Mouse (Mus musculus): ENCODE data around the gene Triobp. TPM values are rescaled to one million over a fixed set of nuclear protein-coding genes. Genes with fewer than 3 reads are reported as not detected.
A peak's percentile ranks its signal among the peaks of the same experiment; 100 is the strongest.

The Triobp gene
- polyA plus RNA-seq, 1 experiment from 2014 or later: 54.8 TPM

DNA sequence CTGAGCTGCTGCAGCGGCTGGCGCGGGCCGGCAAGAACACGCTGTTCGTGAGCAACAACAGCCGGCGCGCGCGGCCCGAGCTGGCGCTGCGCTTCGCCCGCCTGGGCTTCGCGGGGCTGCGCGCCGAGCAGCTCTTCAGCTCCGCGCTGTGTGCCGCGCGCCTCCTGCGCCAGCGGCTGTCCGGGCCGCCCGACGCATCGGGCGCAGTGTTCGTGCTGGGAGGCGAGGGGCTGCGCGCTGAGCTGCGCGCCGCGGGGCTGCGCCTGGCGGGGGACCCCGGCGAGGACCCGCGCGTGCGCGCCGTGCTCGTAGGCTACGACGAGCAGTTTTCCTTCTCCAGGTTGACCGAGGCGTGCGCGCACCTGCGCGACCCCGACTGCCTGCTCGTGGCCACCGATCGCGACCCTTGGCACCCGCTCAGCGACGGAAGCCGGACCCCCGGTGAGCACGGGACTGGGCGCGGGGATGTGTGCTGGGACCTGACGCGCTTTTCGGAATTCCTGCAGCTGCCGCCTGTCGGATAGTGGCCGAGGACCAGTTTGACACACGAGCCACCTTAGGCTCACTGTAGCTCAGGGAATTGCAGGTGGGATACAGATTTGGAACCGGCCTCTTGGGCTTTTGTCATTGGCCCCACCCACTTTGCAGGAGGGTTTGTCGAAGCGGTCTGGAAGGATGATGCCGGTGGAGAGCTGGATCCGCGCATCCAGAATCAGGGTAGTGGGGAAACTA lies 33.3 kb upstream of the Triobp start:
- peak overlapping the region; percentile 98 for H3K4me2 ChIP-seq
- ATAC-seq (ENCODE audit: insufficient number of reproducible peaks, low FRiP score, low TSS enrichment, low read depth): peak; percentile 56
- H3K9ac ChIP-seq: peak overlapping the region; percentile 80
- peaks cover 37% of the 10 kb centered on the region for H3K4me1 ChIP-seq
- no peaks in the 10 kb centered on the region for H3K9me3 ChIP-seq
- under 1% methylated on average over 78 of the region's 87 CpGs for WGBS
- H3K36me3 ChIP-seq: peaks cover 52% of the 10 kb centered on the region
- H3K27ac ChIP-seq: peak overlapping the region; percentile 93
- H3K27me3 ChIP-seq: no peaks in the 10 kb centered on the region
- peak overlapping the region; percentile 75 for H3K4me3 ChIP-seq

DNA sequence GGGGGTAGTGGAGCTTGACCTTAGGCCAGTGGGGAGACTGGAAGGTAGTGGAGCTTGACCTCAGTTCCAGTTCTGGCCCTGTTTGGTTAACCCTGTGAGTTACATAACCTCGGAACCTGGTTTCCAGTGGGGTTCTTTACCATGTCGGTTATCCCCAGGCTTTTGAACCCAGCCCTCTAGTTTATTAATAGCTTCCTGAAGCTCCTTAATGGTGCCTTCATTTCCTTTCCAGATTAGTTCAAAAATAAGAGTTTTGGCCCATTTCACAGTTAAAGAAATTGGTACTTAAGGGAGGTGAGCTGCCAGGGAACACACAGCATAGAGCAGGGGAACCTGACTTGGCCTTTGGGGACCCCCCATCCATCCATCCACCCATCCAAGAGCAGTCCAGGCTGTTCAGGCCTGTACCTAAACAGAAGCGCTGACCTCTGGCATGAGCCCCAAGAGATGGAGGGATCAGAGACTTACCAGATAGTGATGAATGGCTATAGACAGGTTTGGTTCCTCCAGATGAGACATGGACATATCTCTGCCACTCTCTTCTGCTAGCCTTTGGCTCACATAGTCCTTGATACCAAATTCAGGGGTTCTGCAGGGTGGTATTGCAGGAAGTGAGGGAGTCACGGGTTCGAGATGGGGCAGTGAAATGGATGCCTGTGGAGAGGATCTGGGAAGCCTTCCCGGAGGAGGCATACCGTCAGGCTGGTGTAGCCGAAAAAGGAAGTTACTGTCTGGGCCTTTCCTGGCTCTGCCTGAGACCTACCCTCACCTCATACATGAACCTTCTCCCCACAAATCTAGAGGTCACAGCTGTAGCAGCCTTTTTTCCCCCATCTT lies 32.5 kb upstream of the Triobp start:
- Histone ChIP-seq H3K9ac (peak overlapping the region; percentile 80), H3K9me3 (no peaks in the 10 kb centered on the region), H3K4me3 (peak overlapping the region; percentile 75), H3K27ac (no peak overlapping the region), H3K27me3 (no peaks in the 10 kb centered on the region), H3K4me2 (peak overlapping the region; percentile 98), H3K36me3 (peaks cover 52% of the 10 kb centered on the region), H3K4me1 (peaks cover 37% of the 10 kb centered on the region)
- 46% methylated on average over 8 of the region's 8 CpGs for WGBS
- no peak for ATAC-seq (ENCODE audit: insufficient number of reproducible peaks, low FRiP score, low TSS enrichment, low read depth)

DNA sequence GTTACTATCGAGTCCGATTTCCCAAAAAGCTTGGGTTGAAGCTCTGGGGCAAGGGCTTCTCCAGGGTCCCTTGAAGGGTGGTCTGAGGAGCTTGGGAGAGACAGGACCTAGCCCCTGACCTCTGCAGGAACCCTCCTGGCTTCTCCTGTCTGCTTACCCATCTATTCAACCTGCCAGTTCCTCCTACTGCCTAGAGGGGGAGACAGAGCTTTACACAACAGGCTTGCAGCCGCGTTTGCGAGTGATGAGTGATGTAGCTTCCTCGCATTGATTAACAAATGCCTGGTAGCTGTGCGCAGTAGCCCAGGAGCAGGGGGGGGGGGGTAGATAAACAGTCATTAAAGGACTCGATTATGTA lies 31.9 kb upstream of the Triobp start:
- no peaks in the 10 kb centered on the region for H3K27me3 ChIP-seq
- H3K4me2 ChIP-seq: peak overlapping the region; percentile 98
- H3K27ac ChIP-seq: no peak overlapping the region
- H3K36me3 ChIP-seq: peaks cover 47% of the 10 kb centered on the region
- no peak overlapping the region for H3K9ac ChIP-seq
- H3K9me3 ChIP-seq: no peaks in the 10 kb centered on the region
- peak overlapping the region; percentile 75 for H3K4me3 ChIP-seq
- peaks cover 35% of the 10 kb centered on the region for H3K4me1 ChIP-seq
- 5% methylated on average over 8 of the region's 8 CpGs for WGBS
- no peak for ATAC-seq (ENCODE audit: insufficient number of reproducible peaks, low FRiP score, low TSS enrichment, low read depth)

DNA sequence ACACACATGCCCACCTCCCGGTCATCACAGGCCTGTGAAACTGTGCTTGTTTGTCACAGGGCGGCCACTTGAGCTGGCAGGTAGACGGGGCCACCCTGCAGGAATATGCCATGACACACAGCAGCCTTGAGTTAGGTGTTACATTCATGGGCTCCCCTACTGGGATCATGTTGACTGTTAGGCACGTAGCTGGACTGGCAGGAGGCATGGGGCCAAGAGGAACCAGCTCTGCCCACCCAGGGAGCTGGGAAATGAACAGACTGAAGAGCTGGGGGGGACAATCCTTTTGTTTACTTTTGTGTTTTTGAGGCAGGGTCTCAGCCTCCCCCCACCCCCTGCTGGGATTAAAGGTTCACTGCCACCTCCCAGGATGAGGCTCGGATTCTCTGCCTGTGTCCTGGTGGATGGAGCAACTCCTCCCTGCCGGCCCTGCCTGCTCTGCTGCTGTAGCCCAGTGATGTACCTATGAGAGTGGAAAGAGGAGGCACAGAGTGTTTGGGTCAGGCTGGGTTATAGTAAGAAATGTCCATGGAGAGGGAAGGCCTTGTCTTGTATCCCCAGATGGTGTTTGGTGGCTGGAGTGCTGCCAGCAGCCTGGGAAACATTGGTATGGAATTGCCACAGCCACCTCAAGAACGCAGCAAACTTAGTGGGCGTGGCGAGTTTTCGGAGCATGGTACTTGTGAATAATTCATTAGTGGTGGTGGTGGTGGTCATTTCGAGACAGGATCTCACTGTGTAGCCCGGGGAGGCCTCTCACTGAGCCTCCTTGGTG lies 31.3 kb upstream of the Triobp start:
- H3K4me3 ChIP-seq: peak overlapping the region; percentile 75
- no peaks in the 10 kb centered on the region for H3K27me3 ChIP-seq
- 49% methylated on average over 12 of the region's 12 CpGs for WGBS
- no peak overlapping the region for H3K9ac ChIP-seq
- H3K27ac ChIP-seq: peak overlapping the region; percentile 50
- ATAC-seq (ENCODE audit: insufficient number of reproducible peaks, low FRiP score, low TSS enrichment, low read depth): no peak
- peak overlapping the region; percentile 98 for H3K4me2 ChIP-seq
- no peaks in the 10 kb centered on the region for H3K9me3 ChIP-seq
- H3K4me1 ChIP-seq: peaks cover 35% of the 10 kb centered on the region
- H3K36me3 ChIP-seq: peaks cover 41% of the 10 kb centered on the region

DNA sequence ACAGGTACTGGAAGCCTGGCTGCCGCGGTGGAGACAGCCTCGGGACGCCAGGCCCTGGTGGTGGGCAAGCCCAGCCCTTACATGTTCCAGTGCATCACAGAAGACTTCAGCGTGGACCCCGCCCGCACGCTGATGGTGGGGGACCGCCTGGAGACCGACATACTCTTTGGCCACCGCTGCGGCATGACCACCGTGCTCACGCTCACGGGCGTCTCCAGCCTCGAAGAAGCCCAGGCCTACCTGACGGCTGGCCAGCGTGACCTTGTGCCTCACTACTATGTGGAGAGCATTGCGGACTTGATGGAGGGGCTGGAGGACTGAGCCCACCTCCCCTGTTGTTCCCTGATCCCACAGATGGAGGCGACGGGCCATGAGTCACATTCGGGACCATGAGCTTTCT lies 29.4 kb upstream of the Triobp start:
- Histone ChIP-seq H3K9ac (no peak overlapping the region), H3K27ac (no peak overlapping the region)
- WGBS: 87% methylated on average over 23 of the region's 23 CpGs

DNA sequence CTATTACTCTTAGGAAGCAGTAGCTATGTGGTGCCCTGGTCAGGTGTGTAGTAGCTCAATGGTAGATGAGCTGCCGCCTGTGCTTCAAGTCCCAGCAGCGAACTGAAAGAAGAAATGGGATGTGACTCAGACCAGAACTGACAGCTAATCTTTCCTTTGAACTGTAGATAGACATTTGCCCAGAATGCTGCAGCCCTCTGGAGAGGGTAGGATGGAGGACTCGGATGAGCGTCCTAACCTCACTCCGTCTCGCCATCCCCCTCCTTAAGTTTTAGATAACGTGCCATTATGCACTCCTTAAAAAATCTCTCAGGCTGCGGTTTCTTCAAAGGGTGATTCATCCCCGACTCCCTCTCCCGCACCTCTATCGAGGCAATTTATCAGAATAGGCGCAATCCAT lies 27.6 kb upstream of the Triobp start:
- no peak overlapping the region for H3K4me3 ChIP-seq
- ATAC-seq (ENCODE audit: insufficient number of reproducible peaks, low FRiP score, low TSS enrichment, low read depth): no peak
- peaks cover 27% of the 10 kb centered on the region for H3K36me3 ChIP-seq
- H3K4me2 ChIP-seq: no peak overlapping the region
- H3K27ac ChIP-seq: 0 out of 2 replicates have a peak overlapping the region, but pooled peaks have one; percentile 27
- no peak overlapping the region for H3K9ac ChIP-seq
- WGBS: 71% methylated on average over 12 of the region's 12 CpGs
- no peaks in the 10 kb centered on the region for H3K27me3 ChIP-seq
- no peaks in the 10 kb centered on the region for H3K9me3 ChIP-seq
- H3K4me1 ChIP-seq: peaks cover 30% of the 10 kb centered on the region

More for the DNA sequence above, 29.4 kb upstream of the Triobp start:
- Histone ChIP-seq H3K4me3 (no peak overlapping the region), H3K27me3 (no peaks in the 10 kb centered on the region), H3K36me3 (peaks cover 27% of the 10 kb centered on the region), H3K4me2 (no peak overlapping the region), H3K9me3 (no peaks in the 10 kb centered on the region), H3K4me1 (peaks cover 32% of the 10 kb centered on the region)
- ATAC-seq (ENCODE audit: insufficient number of reproducible peaks, low FRiP score, low TSS enrichment, low read depth): no peak

DNA sequence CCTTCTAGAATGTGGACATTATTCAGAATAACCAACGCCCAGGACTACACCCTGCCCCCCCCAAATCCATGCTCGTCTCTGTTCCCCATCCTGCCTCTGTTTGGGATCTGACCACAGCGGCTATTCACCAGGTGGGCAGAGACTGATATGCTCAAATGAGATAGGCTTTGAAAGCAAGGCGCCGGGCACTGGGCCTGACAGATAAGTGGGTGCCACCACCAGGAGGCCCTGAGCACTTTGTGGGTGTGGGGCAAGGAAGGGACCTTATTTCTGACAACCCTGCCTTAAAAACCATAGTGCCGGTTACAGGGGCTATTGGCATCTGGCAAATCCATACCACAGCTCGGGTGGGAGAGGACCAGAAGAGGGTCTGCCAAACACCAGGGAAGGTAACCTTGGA lies 24.8 kb upstream of the Triobp start:
- peaks cover 21% of the 10 kb centered on the region for H3K36me3 ChIP-seq
- H3K27me3 ChIP-seq: no peaks in the 10 kb centered on the region
- no peaks in the 10 kb centered on the region for H3K9me3 ChIP-seq
- WGBS: 80% methylated on average over 7 of the region's 7 CpGs
- 0 out of 2 replicates have a peak overlapping the region, but pooled peaks have one; percentile 9 for H3K27ac ChIP-seq
- H3K4me3 ChIP-seq: no peak overlapping the region
- no peak overlapping the region for H3K9ac ChIP-seq
- peaks cover 32% of the 10 kb centered on the region for H3K4me1 ChIP-seq
- no peak overlapping the region for H3K4me2 ChIP-seq
- ATAC-seq (ENCODE audit: insufficient number of reproducible peaks, low FRiP score, low TSS enrichment, low read depth): no peak

DNA sequence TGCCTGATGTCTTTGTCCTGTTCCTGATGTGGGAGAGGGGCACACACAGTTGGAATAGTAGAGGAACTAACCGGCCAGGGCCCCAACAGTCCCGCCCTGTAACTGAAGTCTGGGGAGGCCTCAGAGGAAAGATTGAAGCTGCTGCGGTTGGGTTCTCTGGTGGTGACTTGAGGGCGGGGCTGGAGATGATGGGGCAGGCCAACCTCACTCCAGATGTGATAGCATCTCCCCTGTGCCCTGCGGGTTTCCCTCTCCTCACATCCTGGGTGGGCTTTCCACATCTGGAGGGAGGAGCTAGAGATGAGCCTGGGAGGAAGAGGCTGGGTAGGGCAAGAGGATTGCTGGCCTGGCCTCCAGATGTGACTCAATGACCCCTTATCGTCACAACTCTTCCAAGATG lies 23.9 kb upstream of the Triobp start:
- no peaks in the 10 kb centered on the region for H3K27me3 ChIP-seq
- H3K27ac ChIP-seq: peak overlapping the region; percentile 66; the same call in 1 of the 2 replicates
- H3K4me3 ChIP-seq: no peak overlapping the region
- peaks cover 17% of the 10 kb centered on the region for H3K36me3 ChIP-seq
- peaks cover 39% of the 10 kb centered on the region for H3K4me1 ChIP-seq
- H3K9ac ChIP-seq: no peak overlapping the region
- no peak for ATAC-seq (ENCODE audit: insufficient number of reproducible peaks, low FRiP score, low TSS enrichment, low read depth)
- no peak overlapping the region for H3K4me2 ChIP-seq
- no peaks in the 10 kb centered on the region for H3K9me3 ChIP-seq
- WGBS: 40% methylated on average over 6 of the region's 6 CpGs

DNA sequence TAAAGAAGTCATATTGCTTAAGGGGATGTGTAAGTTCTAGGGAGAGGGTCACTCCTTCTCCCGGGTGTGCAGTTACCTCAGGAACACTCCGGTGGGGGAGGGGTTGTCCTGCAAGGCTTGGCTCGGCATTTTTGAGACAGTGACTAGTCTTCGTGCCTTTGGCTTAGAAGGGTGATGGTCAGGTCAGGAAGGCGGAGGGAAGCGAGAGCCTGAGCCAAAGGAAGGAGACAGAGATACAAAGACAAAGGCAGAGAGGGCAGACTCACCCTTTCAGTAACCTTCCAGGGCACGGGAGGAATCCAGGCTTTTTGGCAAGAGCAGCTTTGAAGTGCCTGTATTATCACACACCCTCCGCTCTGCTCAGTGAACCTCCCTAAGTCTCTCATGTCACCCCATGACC lies 22.4 kb upstream of the Triobp start:
- Histone ChIP-seq H3K4me2 (no peak overlapping the region), H3K9ac (no peak overlapping the region), H3K27ac (peak overlapping the region; percentile 96), H3K9me3 (no peaks in the 10 kb centered on the region), H3K4me3 (no peak overlapping the region), H3K27me3 (no peaks in the 10 kb centered on the region), H3K36me3 (peaks cover 15% of the 10 kb centered on the region), H3K4me1 (peaks cover 50% of the 10 kb centered on the region)
- ATAC-seq (ENCODE audit: insufficient number of reproducible peaks, low FRiP score, low TSS enrichment, low read depth): no peak
- WGBS: 55% methylated on average over 8 of the region's 8 CpGs

DNA sequence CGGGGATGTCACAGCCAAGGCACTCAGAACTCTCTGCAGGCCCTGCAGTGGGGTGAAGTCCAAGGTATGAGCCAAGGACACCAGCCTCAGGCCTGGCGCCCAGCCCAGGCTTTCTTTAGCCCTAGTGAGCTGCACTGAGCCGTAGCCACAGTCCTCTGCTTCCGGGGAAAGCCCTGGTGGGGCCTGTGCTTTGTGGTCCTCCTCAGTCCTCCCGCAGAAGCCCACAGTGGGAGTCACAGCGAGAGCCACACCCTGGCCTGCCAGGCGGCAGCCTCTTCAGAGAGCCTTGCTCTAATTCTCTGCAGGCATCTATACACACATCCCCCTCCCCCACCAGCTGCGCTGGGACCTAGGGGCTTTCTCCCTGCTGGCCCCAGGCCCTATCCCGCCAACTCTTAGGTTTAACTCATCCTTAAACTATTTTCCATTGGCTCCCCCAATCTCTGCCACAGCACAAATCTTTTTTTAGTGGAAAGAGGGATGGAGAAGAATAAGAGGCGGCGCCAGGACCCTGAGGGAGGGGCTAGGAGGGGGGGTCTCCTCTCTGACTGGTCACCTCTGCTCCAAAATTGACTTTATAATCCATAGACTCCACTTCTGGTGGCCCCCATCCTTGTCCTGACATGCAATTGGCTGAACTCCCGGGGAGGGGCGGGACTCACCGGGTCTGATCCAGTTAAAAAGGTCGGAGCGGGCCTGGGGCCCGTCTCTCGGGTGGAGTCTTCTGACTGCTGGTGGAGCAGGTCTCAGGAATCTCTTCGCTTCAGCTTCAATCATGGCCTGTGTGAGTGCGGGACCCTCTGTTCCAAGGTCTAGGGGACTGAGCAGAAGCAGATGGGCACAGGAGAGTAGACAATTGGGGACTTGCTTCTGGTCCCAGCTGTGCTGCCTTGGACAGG lies 21.3 kb upstream of the Triobp start, which contains the start of gene Lgals1:
Gene Lgals1, plus strand, starts transcription at position 705 of the 899 bp plus-strand sequence.
- Histone ChIP-seq H3K4me3 (peak within 1 kb of the TSS; percentile 61), H3K4me1 (peaks cover 55% of the 10 kb centered on the region), H3K27me3 (no peaks in the 10 kb centered on the region), H3K4me2 (peak within 1 kb of the TSS; percentile 65), H3K9me3 (no peaks in the 10 kb centered on the region), H3K9ac (peak within 1 kb of the TSS; percentile 70), H3K27ac (peak within 1 kb of the TSS; percentile 96), H3K36me3 (peaks cover 19% of the 10 kb centered on the region)
- ATAC-seq (ENCODE audit: insufficient number of reproducible peaks, low FRiP score, low TSS enrichment, low read depth): peak; percentile 90
- WGBS: 5% methylated on average over 20 of the region's 20 CpGs
